Mouse (Mus musculus): Measurements from ENCODE around the gene F2r.

- no peak for TF ChIP-seq HCFC1 (IDR thresholded peaks at IDR 0.05; ENCODE audit: borderline replicate concordance, insufficient read depth, low read length)
- no peak for TF ChIP-seq CHD2 (IDR thresholded peaks at IDR 0.05; ENCODE audit: low read depth, low read length)
- no peak for TF ChIP-seq MAFK (IDR thresholded peaks at IDR 0.05; ENCODE audit: insufficient read depth, low read depth, low read length)
- TF ChIP-seq ZNF384 (IDR thresholded peaks at IDR 0.05; ENCODE audit: low read depth, low read length): no peak
- no peak for TF ChIP-seq ZC3H11A (IDR thresholded peaks at IDR 0.05; ENCODE audit: borderline replicate concordance, low read depth, low read length)
Measured at GRCm38 (mm10) chr13:95626696-95627095, 8.4 kb upstream of the F2r start.
